Mouse (Mus musculus) liver, adult (tissue): ENCODE data around the gene Btg1.

Experiments
- GATA4 ChIP-seq: IDR thresholded peaks from 2 replicates; pipeline ENCODE4 v1.6.1; 2014; ENCODE audit warnings: mild to moderate bottlenecking, low read length; ENCODE audit not compliant: insufficient replicate concordance

Btg1 gene

DNA sequence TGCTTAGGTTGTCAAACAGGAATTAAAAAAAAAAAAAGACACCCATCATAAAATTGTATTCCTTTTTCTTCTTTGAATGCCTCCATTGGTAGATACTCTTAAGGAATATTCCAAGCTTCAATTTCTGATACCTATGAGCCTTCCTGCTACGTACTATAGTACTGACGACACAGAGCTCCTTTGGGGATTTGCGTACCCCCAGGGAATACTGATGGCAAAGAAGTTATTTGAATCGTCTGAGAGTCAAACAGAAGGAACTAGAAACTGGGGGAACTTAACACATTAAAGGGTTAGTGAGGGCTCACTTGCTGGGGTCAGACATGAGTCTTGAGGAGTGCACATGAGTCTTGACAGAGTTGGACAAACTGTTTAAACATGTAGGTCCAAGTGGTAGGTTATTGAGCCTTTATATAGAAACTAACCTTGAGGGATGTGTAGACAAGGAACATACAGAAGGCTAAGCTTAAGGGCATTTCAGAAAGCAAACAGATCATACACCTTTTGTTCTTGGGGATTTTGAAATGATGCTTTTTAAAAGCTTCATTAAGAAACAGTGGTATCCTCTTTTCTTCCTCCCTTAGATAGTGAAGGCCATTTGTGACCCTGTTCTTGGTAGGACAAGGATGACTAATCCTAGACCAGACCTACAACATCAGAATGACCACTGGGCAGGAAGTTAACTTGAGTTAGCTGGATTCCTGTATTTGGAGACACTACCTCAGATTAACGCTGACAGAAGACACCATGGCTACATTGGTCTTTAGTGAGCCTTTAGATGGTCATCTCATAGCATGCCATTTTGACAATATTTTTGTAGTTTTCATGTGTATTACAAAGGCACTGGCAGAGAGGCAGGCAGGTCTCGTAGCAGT, 6.2 kb downstream of the Btg1 start:
- TF ChIP-seq GATA4, result no peak

- no peak for TF ChIP-seq GATA4
These were observed 6.9 kb downstream of the Btg1 start for GRCm38 (mm10) chr10:96623633-96624195.

GRCm38 (mm10) chr10:96624406-96624805, 7.6 kb downstream of the Btg1 start:
- no peak for TF ChIP-seq GATA4

DNA sequence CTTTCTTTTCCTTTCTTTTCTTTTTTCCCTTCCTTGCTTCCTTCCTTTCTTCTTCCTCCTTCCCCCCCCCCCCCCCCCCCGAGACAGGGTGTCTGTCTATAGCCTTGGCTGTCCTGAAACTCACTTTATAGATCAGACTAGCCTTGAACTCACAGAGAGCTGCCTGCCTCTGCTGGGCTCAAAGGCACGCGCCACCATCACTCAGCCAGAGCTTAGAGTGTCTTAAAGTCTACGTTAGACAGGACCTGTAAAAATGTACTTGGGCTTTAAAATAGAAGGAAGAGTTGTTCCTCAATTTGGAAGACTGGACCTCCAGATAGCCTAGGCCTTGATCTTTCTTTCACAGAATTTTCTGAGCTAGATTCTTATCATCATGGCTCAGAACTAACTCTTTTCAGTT, 8.3 kb downstream of the Btg1 start:
- TF ChIP-seq GATA4, result no peak

GRCm38 (mm10) chr10:96625682-96626081, 8.9 kb downstream of the Btg1 start:
- TF ChIP-seq GATA4, result no peak

GRCm38 (mm10) chr10:96626120-96626750, 9.4 kb downstream of the Btg1 start:
- TF ChIP-seq GATA4, result no peak

GRCm38 (mm10) chr10:96627332-96627731, 10.5 kb downstream of the Btg1 start:
- no peak for TF ChIP-seq GATA4

- no peak for TF ChIP-seq GATA4
These were observed 11.5 kb downstream of the Btg1 start for GRCm38 (mm10) chr10:96628100-96628912.

DNA sequence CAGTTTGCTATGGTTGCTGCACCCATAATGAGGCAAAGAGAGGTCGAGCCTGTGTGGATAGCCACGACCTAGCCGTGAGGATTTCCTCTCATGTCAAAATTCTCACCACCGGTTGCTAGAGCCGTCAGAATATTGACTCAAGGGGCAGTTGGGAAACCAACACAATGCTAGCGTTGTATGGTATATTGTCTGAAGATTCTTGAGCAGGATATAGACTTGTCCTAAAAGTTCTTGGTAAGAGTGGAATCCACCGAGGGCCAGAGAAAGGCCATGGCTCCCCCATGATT, 12.1 kb downstream of the Btg1 start:
- TF ChIP-seq GATA4, result no peak

DNA sequence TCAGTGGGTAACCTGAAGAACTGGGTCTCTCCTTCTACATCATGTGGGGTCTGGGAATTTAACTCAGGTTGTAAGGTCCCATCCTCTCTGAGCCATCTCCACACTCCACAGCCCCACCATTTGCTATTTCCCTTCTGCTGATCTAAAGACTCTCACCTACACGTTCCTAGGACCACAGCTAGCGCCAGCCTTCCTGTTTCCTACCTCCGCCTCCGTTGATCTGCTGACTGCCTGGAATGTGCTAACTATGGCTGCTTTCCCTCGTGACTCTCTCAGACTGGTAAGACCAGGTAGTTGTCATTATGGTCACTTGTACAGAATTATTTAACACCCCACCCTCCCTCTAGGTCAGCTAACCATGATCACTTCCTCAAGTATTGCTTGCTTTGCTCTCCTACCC, 13.3 kb downstream of the Btg1 start:
- TF ChIP-seq GATA4, result no peak

GRCm38 (mm10) chr10:96631066-96631711, 14.4 kb downstream of the Btg1 start:
- TF ChIP-seq GATA4, result no peak

GRCm38 (mm10) chr10:96632271-96633144, 15.7 kb downstream of the Btg1 start:
- no peak for TF ChIP-seq GATA4

DNA sequence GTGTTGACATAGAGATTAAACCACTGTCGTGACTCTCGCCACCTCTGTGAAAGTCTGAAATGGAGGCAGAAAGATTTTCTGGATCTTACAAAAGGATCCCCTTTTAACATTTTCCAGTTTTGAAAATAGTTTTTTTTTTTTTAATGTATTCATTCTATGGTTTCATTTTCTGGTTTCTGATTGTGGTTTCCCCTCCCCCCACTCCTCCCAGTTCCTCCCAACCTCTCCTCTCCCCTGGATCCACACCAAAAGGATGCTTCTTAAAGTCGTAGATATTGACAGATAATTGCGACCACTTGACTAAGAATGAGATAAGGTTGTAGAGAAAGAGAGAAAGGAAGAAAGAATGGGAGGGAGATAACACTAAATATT, 16.3 kb downstream of the Btg1 start:
- no peak for TF ChIP-seq GATA4

DNA sequence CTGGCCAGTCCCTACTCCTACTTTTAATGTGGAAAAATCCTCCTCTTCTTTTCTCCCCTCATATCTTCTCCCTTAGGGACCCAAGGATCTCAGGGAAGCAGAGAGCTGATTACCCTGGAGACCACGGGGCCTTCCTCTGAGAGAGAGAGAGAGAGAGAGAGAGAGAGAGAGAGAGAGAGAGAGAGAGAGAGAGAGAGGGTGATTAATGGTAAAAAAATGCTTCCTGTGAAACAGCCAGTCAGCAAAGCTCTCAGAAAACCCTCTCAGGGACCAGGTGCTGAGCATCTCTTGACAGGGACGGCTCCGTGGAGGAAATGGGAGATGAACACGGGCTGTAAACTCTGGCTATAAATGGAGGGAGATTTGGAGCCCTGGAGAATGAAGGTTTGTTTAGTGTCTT, 18.7 kb downstream of the Btg1 start:
- no peak for TF ChIP-seq GATA4

DNA sequence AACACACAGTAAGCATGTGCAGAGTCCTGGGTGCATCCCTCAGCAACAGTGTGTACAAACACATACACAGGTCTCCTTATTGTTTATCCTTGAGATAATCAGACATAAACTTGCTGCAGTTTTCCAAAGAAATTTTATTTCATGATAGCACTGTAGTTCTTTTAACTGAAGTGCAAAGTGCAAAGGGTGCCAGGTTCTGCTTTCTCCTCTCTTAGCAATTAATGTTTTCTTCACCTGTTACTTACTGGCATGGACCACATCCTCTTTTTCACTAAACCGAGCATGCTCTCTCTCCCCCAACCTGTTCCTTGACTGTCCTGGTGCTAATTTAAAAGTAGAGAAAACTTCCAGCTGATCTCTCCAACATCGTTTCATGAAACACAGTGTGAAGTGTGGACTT, 21.7 kb downstream of the Btg1 start:
- no peak for TF ChIP-seq GATA4

- TF ChIP-seq GATA4, result no peak
These were observed 25.2 kb downstream of the Btg1 start for GRCm38 (mm10) chr10:96642014-96642413.
